Mouse (Mus musculus) myocyte (in vitro differentiated cells): ENCODE measurements around the gene Tprn. TPM values are rescaled to one million over a fixed set of nuclear protein-coding genes. Genes with fewer than 3 reads are reported as not detected.

Experiments used
- H3K27me3 ChIP-seq: one replicate; pipeline ENCODE4 v1.6.1; 2011; ENCODE audit not compliant: control insufficient read depth, insufficient read depth, insufficient read length
- H3K36me3 ChIP-seq: one replicate; pipeline ENCODE4 v1.6.1; 2011; ENCODE audit not compliant: control insufficient read depth, insufficient read depth
- H3K4me2 ChIP-seq: one replicate; pipeline ENCODE4 v1.6.1; 2011; ENCODE audit warnings: low read depth, control low read depth
- H3K4me3 ChIP-seq: one replicate; pipeline ENCODE4 v1.5.1; 2011; ENCODE audit warnings: mild to moderate bottlenecking, control low read depth, moderate library complexity
- H3K79me2 ChIP-seq: one replicate; pipeline ENCODE4 v1.6.1; 2011; ENCODE audit not compliant: control insufficient read depth, insufficient read depth
- H3ac ChIP-seq: one replicate; pipeline ENCODE4 v1.6.1; 2011; ENCODE audit not compliant: control insufficient read depth, insufficient read length
- CEBPB ChIP-seq: IDR thresholded peaks from 2 replicates; pipeline ENCODE4 v1.6.1; 2011; ENCODE audit warnings: mild to moderate bottlenecking, moderate library complexity; ENCODE audit not compliant: poor library complexity, insufficient read depth, severe bottlenecking
- E2F4 ChIP-seq: IDR thresholded peaks from one replicate; pipeline ENCODE4 v1.6.1; 2011; ENCODE audit warnings: mild to moderate bottlenecking, control low read depth, moderate library complexity; ENCODE audit not compliant: insufficient read depth
- MAX ChIP-seq: IDR thresholded peaks from one replicate; pipeline ENCODE4 v1.6.1; 2011; ENCODE audit warnings: low read depth, mild to moderate bottlenecking, control low read depth
- MYOD1 ChIP-seq, 3 experiments: IDR thresholded peaks; one replicate each; pipeline ENCODE4 v1.6.1; 2011; ENCODE audit warnings: control low read depth in 2 of 3, low read depth in 2 of 3, mild to moderate bottlenecking in 2 of 3, moderate library complexity in 1 of 3; ENCODE audit not compliant: insufficient read length in 2 of 3, control insufficient read depth in 1 of 3
- MYOG ChIP-seq, 3 experiments: IDR thresholded peaks; one replicate each; pipeline ENCODE4 v1.6.1; 2011; ENCODE audit warnings: control low read depth in 2 of 3, low read depth in 2 of 3, mild to moderate bottlenecking in 2 of 3; ENCODE audit not compliant: insufficient read length in 2 of 3, control insufficient read depth in 1 of 3, insufficient read depth in 1 of 3
- POLR2A ChIP-seq: IDR thresholded peaks from one replicate; pipeline ENCODE4 v1.6.1; 2011; ENCODE audit warnings: low read depth, mild to moderate bottlenecking, control low read depth, moderate library complexity; ENCODE audit not compliant: insufficient read length
- POLR2AphosphoS2 ChIP-seq: IDR thresholded peaks from one replicate; pipeline ENCODE4 v1.6.1; 2011; ENCODE audit warnings: low read depth, control low read depth; ENCODE audit not compliant: insufficient read length
- REST ChIP-seq: IDR thresholded peaks from one replicate; pipeline ENCODE4 v1.6.1; 2011; ENCODE audit warnings: mild to moderate bottlenecking, control low read depth, moderate library complexity; ENCODE audit not compliant: insufficient read depth, insufficient read length
- SRF ChIP-seq: IDR thresholded peaks from one replicate; pipeline ENCODE4 v1.6.1; 2011; ENCODE audit warnings: low read depth; ENCODE audit not compliant: control insufficient read depth, insufficient read length
- TCF12 ChIP-seq: IDR thresholded peaks from one replicate; pipeline ENCODE4 v1.6.1; 2011; ENCODE audit warnings: mild to moderate bottlenecking, control low read depth; ENCODE audit not compliant: poor library complexity, insufficient read depth, severe bottlenecking
- TCF3 ChIP-seq: IDR thresholded peaks from one replicate; pipeline ENCODE4 v1.6.1; 2011; ENCODE audit warnings: low read depth, control low read depth; ENCODE audit not compliant: insufficient read length
- USF1 ChIP-seq: IDR thresholded peaks from one replicate; pipeline ENCODE4 v1.6.1; 2011; ENCODE audit warnings: low read depth, mild to moderate bottlenecking, control low read depth, moderate library complexity
- polyA plus RNA-seq: library from polyadenylated mRNA; unstranded; fragments of >200 nt; fragmentation: generic; extraction: Trizol; gene quantifications from one replicate; pipeline ENCODE4 v1.2.1, GENCODE M21; 2012; ENCODE audit warnings: missing spikeins

The Tprn gene
- 5.5 TPM for polyA plus RNA-seq

DNA sequence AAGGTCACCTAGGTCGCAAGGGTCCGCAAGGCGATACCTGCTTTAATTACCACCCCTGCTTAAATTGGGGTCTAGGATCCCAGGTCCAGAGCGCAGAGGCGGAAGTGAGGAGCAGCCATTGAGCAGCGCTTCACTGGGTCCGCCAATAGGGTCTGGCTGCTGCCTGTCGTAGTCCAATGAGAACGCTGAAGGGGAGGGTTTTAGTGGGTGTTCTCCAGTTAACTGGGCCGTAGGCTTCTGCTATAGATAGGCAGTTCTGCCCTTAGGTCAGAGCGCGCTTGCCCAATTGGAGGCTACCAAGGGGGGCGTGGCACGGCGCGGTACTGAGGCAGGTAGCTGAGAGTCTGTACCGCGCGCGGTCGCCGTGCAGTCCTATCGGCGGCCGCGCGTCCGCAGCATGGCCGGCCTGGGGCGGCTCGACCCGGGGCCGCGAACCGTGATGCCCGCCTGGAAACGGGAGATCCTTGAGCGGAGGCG is at the start of gene Tprn:
Gene Tprn, plus strand, starts transcription at position 328 of the 477 bp plus-strand sequence.
- Histone ChIP-seq H3K27me3 (no peaks in the 10 kb centered on the region), H3K4me2 (peak within 1 kb of the TSS; percentile 90), H3K4me3 (peak within 1 kb of the TSS; percentile 28), H3K79me2 (no peaks in the 10 kb centered on the region), H3K36me3 (no peaks in the 10 kb centered on the region), H3ac (peak within 1 kb of the TSS; percentile 18)
- TF ChIP-seq POLR2A (peak; percentile 65), POLR2AphosphoS2 (peak; percentile 31), MYOD1 (IDR thresholded peaks at IDR 0.05; ENCODE audit: control insufficient read depth in 1 of 3, insufficient read length in 2 of 3, low read depth in 2 of 3) (no peak), MYOG (IDR thresholded peaks at IDR 0.05; ENCODE audit: control insufficient read depth in 1 of 3, insufficient read depth in 1 of 3, insufficient read length in 2 of 3, low read depth in 2 of 3) (no peak), SRF (peak; percentile 25), E2F4 (no peak), USF1 (no peak)

DNA sequence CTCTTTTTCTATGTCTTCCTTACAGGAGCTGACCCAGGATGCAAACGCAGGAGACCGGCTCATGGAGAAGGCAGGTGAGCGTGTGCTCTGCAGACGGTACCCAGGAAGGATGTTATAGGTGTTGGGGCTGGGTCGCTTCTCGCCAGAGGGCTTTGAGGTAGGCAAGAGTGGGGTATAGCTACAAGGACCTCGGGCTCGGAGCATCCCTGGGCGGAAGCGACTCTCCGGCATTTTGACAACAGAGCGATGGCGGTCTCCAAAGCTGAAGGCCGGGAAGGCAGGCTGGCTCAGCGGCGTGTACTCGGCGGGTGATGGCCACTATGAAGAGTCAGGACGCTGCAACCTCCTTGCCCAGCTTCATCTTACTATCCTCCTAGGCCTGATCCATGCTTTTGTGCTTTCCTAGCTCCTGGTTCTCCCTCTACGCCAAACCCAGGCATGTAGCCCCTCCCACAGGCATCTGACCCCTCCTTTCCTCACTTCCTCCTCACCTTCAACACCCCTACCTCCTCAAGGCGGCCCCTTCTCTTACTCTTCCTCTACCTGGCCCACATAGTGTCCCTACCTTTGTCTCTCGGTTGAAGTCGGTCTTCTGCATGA is 49.1 kb upstream of the Tprn start:
- H3K36me3 ChIP-seq, result no peaks in the 10 kb centered on the region
- H3K4me3 ChIP-seq, result no peak overlapping the region
- H3ac ChIP-seq, result no peak overlapping the region

GRCm38 (mm10) chr2:25214444-25214843 is 48.0 kb upstream of the Tprn start, which contains the start of gene Stpg3:
Stpg3 (minus strand) TSS chr2:25214637.
- H3K27me3 ChIP-seq, result no peaks in the 10 kb centered on the region
- H3K79me2 ChIP-seq, result peaks cover 15% of the 10 kb centered on the region
- H3ac ChIP-seq, result no peak within 1 kb of the TSS
- H3K4me3 ChIP-seq, result no peak within 1 kb of the TSS
- H3K36me3 ChIP-seq, result no peaks in the 10 kb centered on the region
- TF ChIP-seq MYOG (IDR thresholded peaks at IDR 0.05; ENCODE audit: control insufficient read depth in 1 of 3, insufficient read depth in 1 of 3, insufficient read length in 2 of 3, low read depth in 2 of 3) (no peak), MAX (no peak), E2F4 (no peak), TCF12 (no peak), TCF3 (no peak)
- H3K4me2 ChIP-seq, result no peak within 1 kb of the TSS

More for the DNA sequence above, 49.1 kb upstream of the Tprn start:
- no peak for TF ChIP-seq MYOD1 (IDR thresholded peaks at IDR 0.05; ENCODE audit: control insufficient read depth in 1 of 3, insufficient read length in 2 of 3, low read depth in 2 of 3)
- no peak for TF ChIP-seq REST
- TF ChIP-seq USF1, result no peak
- TF ChIP-seq POLR2AphosphoS2, result no peak
- no peak for TF ChIP-seq CEBPB
- TF ChIP-seq TCF3, result no peak
- no peak for TF ChIP-seq TCF12
- no peak for TF ChIP-seq MAX
- no peak for TF ChIP-seq SRF
- no peak for TF ChIP-seq E2F4
- no peak for TF ChIP-seq MYOG (IDR thresholded peaks at IDR 0.05; ENCODE audit: control insufficient read depth in 1 of 3, insufficient read depth in 1 of 3, insufficient read length in 2 of 3, low read depth in 2 of 3)
- no peak for TF ChIP-seq POLR2A
- Histone ChIP-seq H3K79me2 (peaks cover 20% of the 10 kb centered on the region), H3K4me2 (no peak overlapping the region), H3K27me3 (no peaks in the 10 kb centered on the region)

DNA sequence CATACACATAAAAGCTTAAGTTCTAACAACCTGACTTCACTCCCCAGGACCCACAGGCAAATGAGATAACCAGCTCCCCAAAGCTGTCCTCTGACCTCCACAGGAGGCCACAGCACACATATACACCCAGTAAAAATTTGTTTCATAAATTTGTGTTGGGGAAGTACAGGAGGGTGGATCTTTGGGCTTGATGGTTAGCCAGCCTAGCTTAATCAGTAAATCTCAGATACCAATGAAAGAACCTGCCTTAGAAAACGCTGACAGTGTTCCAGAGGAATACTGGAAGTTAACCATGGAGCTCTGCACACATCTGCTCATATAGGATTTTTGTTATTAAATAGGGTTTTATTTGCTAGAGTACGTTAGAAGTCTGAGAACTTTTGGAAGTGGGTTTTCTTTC is 44.8 kb upstream of the Tprn start:
- TF ChIP-seq E2F4 (no peak), POLR2AphosphoS2 (no peak), TCF12 (no peak), POLR2A (no peak), REST (no peak), CEBPB (no peak), MAX (no peak), MYOD1 (IDR thresholded peaks at IDR 0.05; ENCODE audit: control insufficient read depth in 1 of 3, insufficient read length in 2 of 3, low read depth in 2 of 3) (no peak)
- H3K79me2 ChIP-seq, result no peaks in the 10 kb centered on the region

GRCm38 (mm10) chr2:25218445-25218844 is 44.0 kb upstream of the Tprn start, which contains the start of gene Fam166a:
Fam166a (plus strand) TSS chr2:25218745.
- no peak within 1 kb of the TSS for H3ac ChIP-seq
- no peaks in the 10 kb centered on the region for H3K27me3 ChIP-seq
- H3K4me2 ChIP-seq, result no peak within 1 kb of the TSS
- no peak for TF ChIP-seq POLR2AphosphoS2
- TF ChIP-seq USF1, result no peak
- TF ChIP-seq TCF12, result no peak
- TF ChIP-seq POLR2A, result no peak
- no peak for TF ChIP-seq TCF3
- no peak for TF ChIP-seq MYOG (IDR thresholded peaks at IDR 0.05; ENCODE audit: control insufficient read depth in 1 of 3, insufficient read depth in 1 of 3, insufficient read length in 2 of 3, low read depth in 2 of 3)
- no peak for TF ChIP-seq SRF
- no peak for TF ChIP-seq REST
- TF ChIP-seq MAX, result no peak
- no peak for TF ChIP-seq MYOD1 (IDR thresholded peaks at IDR 0.05; ENCODE audit: control insufficient read depth in 1 of 3, insufficient read length in 2 of 3, low read depth in 2 of 3)
- TF ChIP-seq CEBPB, result no peak
- TF ChIP-seq E2F4, result no peak
- no peak within 1 kb of the TSS for H3K4me3 ChIP-seq
- H3K79me2 ChIP-seq, result peaks cover 5% of the 10 kb centered on the region
- peaks cover 20% of the 10 kb centered on the region for H3K36me3 ChIP-seq

More for the DNA sequence above, 44.8 kb upstream of the Tprn start:
- H3K27me3 ChIP-seq, result no peaks in the 10 kb centered on the region
- H3K4me3 ChIP-seq, result no peak overlapping the region
- H3ac ChIP-seq, result no peak overlapping the region
- peaks cover 15% of the 10 kb centered on the region for H3K36me3 ChIP-seq
- H3K4me2 ChIP-seq, result no peak overlapping the region
